Mouse (Mus musculus) forebrain, embryonic 13.5 days (tissue): Measurements from ENCODE around the gene Osbpl2. TPM values are rescaled to one million over a fixed set of nuclear protein-coding genes. Genes with fewer than 3 reads are reported as not detected.
A peak's percentile ranks its signal among the peaks of the same experiment; 100 is the strongest.

Experiments used
- ATAC-seq: fragments of 200-750 bp; cut with Nextera tagmentation; 2 replicates; pipeline ENCODE4 v1.8.0; 2017
- H3K27ac ChIP-seq: fragments of 300-500 bp; sonication (generic); 2 replicates; pipeline ENCODE4 v1.5.1; 2015; ENCODE audit warnings: inconsistent platforms, mild to moderate bottlenecking, moderate library complexity
- H3K27me3 ChIP-seq: fragments of 300-500 bp; sonication (generic); 2 replicates; pipeline ENCODE4 v1.6.1; 2015; ENCODE audit warnings: mild to moderate bottlenecking, inconsistent platforms
- H3K36me3 ChIP-seq: fragments of 300-500 bp; sonication (generic); 2 replicates; pipeline ENCODE4 v1.6.1; 2015; ENCODE audit warnings: mild to moderate bottlenecking, inconsistent platforms; ENCODE audit not compliant: poor library complexity, severe bottlenecking
- H3K4me1 ChIP-seq: fragments of 300-500 bp; sonication (generic); 2 replicates; pipeline ENCODE4 v1.6.1; 2015; ENCODE audit warnings: inconsistent platforms
- H3K4me2 ChIP-seq: fragments of 300-500 bp; sonication (generic); 2 replicates; pipeline ENCODE4 v1.6.1; 2015; ENCODE audit warnings: inconsistent platforms, mild to moderate bottlenecking, moderate library complexity
- H3K4me3 ChIP-seq: fragments of 300-500 bp; sonication (generic); 2 replicates; pipeline ENCODE4 v1.5.1; 2015; ENCODE audit warnings: mild to moderate bottlenecking, inconsistent platforms
- H3K9ac ChIP-seq: fragments of 300-500 bp; sonication (generic); 2 replicates; pipeline ENCODE4 v1.6.1; 2015; ENCODE audit warnings: mild to moderate bottlenecking, inconsistent platforms
- H3K9me3 ChIP-seq: fragments of 300-500 bp; sonication (generic); replicated peaks from 2 replicates; pipeline ENCODE4 v1.6.1; 2016; ENCODE audit warnings: inconsistent platforms
- WGBS: fragments of 180-500 bp; shearing (Covaris S2); methylation state at CpG from one replicate; pipeline ENCODE4 v1.1.7; 2015; 5-methylcytosine and 5-hydroxymethylcytosine counted together
- polyA plus RNA-seq: library from polyadenylated mRNA; unstranded; fragments of >200 nt; fragmentation: Nextera tagmentation; extraction: Ambion mirVana; gene quantifications from 2 replicates; pipeline ENCODE4 v1.2.1, GENCODE M21; 2015

Osbpl2 gene
- polyA plus RNA-seq: 48.8 and 53.1 TPM in 2 replicates

GRCm38 (mm10) chr2:180118661-180119438 lies at the start of gene Osbpl2:
TSS of gene Osbpl2 (plus strand) at chr2:180119306.
- H3K4me2 ChIP-seq: peak within 1 kb of the TSS; percentile 97
- peaks cover 7% of the 10 kb centered on the region for H3K36me3 ChIP-seq
- peaks cover 58% of the 10 kb centered on the region for H3K4me1 ChIP-seq
- peak; percentile 97 for ATAC-seq
- H3K27me3 ChIP-seq: no peaks in the 10 kb centered on the region
- H3K4me3 ChIP-seq: peak within 1 kb of the TSS; percentile 95
- peak within 1 kb of the TSS; percentile 93 for H3K27ac ChIP-seq
- no peaks in the 10 kb centered on the region for H3K9me3 ChIP-seq
- peak within 1 kb of the TSS; percentile 92 for H3K9ac ChIP-seq
- 1% methylated on average over 53 of the region's 55 CpGs for WGBS

GRCm38 (mm10) chr2:180069770-180070480 lies 49.2 kb upstream of the Osbpl2 start:
- peak overlapping the region; percentile 82 for H3K27ac ChIP-seq
- peak overlapping the region; percentile 93 for H3K4me2 ChIP-seq
- H3K9me3 ChIP-seq: no peaks in the 10 kb centered on the region
- peak overlapping the region; percentile 75 for H3K4me3 ChIP-seq
- no peaks in the 10 kb centered on the region for H3K27me3 ChIP-seq
- peak overlapping the region; percentile 77 for H3K9ac ChIP-seq
- H3K4me1 ChIP-seq: peaks cover 15% of the 10 kb centered on the region
- 37% methylated on average over 20 of the region's 20 CpGs for WGBS
- peaks cover 31% of the 10 kb centered on the region for H3K36me3 ChIP-seq
- ATAC-seq: peak; percentile 77

- Histone ChIP-seq H3K27ac (peak within 1 kb of the TSS; percentile 82), H3K9me3 (no peaks in the 10 kb centered on the region), H3K9ac (peak within 1 kb of the TSS; percentile 77), H3K36me3 (peaks cover 23% of the 10 kb centered on the region), H3K4me3 (peak within 1 kb of the TSS; percentile 75), H3K4me2 (peak within 1 kb of the TSS; percentile 93), H3K4me1 (peaks cover 15% of the 10 kb centered on the region), H3K27me3 (no peaks in the 10 kb centered on the region)
- ATAC-seq: peak; percentile 98
- 5% methylated on average over 58 of the region's 58 CpGs for WGBS
These were observed 48.3 kb upstream of the Osbpl2 start, which contains the start of gene Mtg2 for GRCm38 (mm10) chr2:180070481-180071453. TSS of gene Mtg2 (plus strand) at chr2:180070588.

GRCm38 (mm10) chr2:180071671-180072070 lies 47.4 kb upstream of the Osbpl2 start:
- Histone ChIP-seq H3K36me3 (peaks cover 21% of the 10 kb centered on the region), H3K4me2 (no peak overlapping the region), H3K4me1 (peaks cover 15% of the 10 kb centered on the region), H3K9me3 (no peaks in the 10 kb centered on the region), H3K4me3 (no peak overlapping the region), H3K27ac (no peak overlapping the region), H3K27me3 (no peaks in the 10 kb centered on the region), H3K9ac (no peak overlapping the region)
- WGBS: 84% methylated on average over 2 of the region's 2 CpGs
- no peak for ATAC-seq

- Histone ChIP-seq H3K27me3 (no peaks in the 10 kb centered on the region), H3K4me1 (peaks cover 15% of the 10 kb centered on the region), H3K36me3 (peaks cover 20% of the 10 kb centered on the region), H3K27ac (no peak overlapping the region), H3K9me3 (no peaks in the 10 kb centered on the region), H3K4me3 (no peak overlapping the region), H3K4me2 (no peak overlapping the region), H3K9ac (no peak overlapping the region)
- 91% methylated on average over 7 of the region's 7 CpGs for WGBS
- no peak for ATAC-seq
These were observed 46.2 kb upstream of the Osbpl2 start for GRCm38 (mm10) chr2:180072886-180073285.

- Histone ChIP-seq H3K4me2 (no peak overlapping the region), H3K27me3 (no peaks in the 10 kb centered on the region), H3K9me3 (no peaks in the 10 kb centered on the region), H3K4me3 (no peak overlapping the region), H3K36me3 (peaks cover 43% of the 10 kb centered on the region), H3K4me1 (no peaks in the 10 kb centered on the region), H3K9ac (no peak overlapping the region), H3K27ac (no peak overlapping the region)
- no peak for ATAC-seq
- 59% methylated on average over 3 of the region's 3 CpGs for WGBS
These were observed 41.5 kb upstream of the Osbpl2 start for GRCm38 (mm10) chr2:180077622-180078021.

- no peaks in the 10 kb centered on the region for H3K9me3 ChIP-seq
- no peaks in the 10 kb centered on the region for H3K27me3 ChIP-seq
- H3K4me3 ChIP-seq: no peak overlapping the region
- H3K9ac ChIP-seq: no peak overlapping the region
- H3K27ac ChIP-seq: no peak overlapping the region
- ATAC-seq: no peak
- 93% methylated on average over 8 of the region's 8 CpGs for WGBS
- H3K4me1 ChIP-seq: peaks cover 3% of the 10 kb centered on the region
- H3K36me3 ChIP-seq: peaks cover 61% of the 10 kb centered on the region
- H3K4me2 ChIP-seq: no peak overlapping the region
These were observed 38.4 kb upstream of the Osbpl2 start for GRCm38 (mm10) chr2:180080680-180081079.

GRCm38 (mm10) chr2:180083063-180083462 lies 36.0 kb upstream of the Osbpl2 start:
- Histone ChIP-seq H3K9ac (no peak overlapping the region), H3K9me3 (no peaks in the 10 kb centered on the region; the same call in 1 of the 2 replicates), H3K27me3 (no peaks in the 10 kb centered on the region), H3K36me3 (peaks cover 64% of the 10 kb centered on the region), H3K27ac (no peak overlapping the region), H3K4me2 (no peak overlapping the region), H3K4me1 (peaks cover 12% of the 10 kb centered on the region), H3K4me3 (no peak overlapping the region)
- ATAC-seq: no peak
- 88% methylated on average over 10 of the region's 10 CpGs for WGBS

- Histone ChIP-seq H3K9ac (no peak overlapping the region), H3K36me3 (peaks cover 53% of the 10 kb centered on the region), H3K9me3 (no peaks in the 10 kb centered on the region; the same call in 1 of the 2 replicates), H3K4me1 (peaks cover 12% of the 10 kb centered on the region), H3K4me3 (no peak overlapping the region), H3K27ac (no peak overlapping the region), H3K4me2 (no peak overlapping the region), H3K27me3 (no peaks in the 10 kb centered on the region)
- 32% methylated on average over 3 of the region's 3 CpGs for WGBS
- ATAC-seq: no peak
These were observed 34.5 kb upstream of the Osbpl2 start for GRCm38 (mm10) chr2:180084565-180084964.

- Histone ChIP-seq H3K27me3 (no peaks in the 10 kb centered on the region), H3K9me3 (no peaks in the 10 kb centered on the region; the same call in 1 of the 2 replicates), H3K4me1 (peaks cover 12% of the 10 kb centered on the region), H3K27ac (no peak overlapping the region; the same call in 1 of the 2 replicates), H3K36me3 (peaks cover 49% of the 10 kb centered on the region), H3K4me2 (no peak overlapping the region), H3K9ac (no peak overlapping the region), H3K4me3 (no peak overlapping the region)
- ATAC-seq: peak; percentile 48
- WGBS: 70% methylated on average over 16 of the region's 16 CpGs
These were observed 33.0 kb upstream of the Osbpl2 start for GRCm38 (mm10) chr2:180085926-180086636.

- no peak for ATAC-seq
- Histone ChIP-seq H3K27me3 (no peaks in the 10 kb centered on the region), H3K4me1 (peaks cover 12% of the 10 kb centered on the region), H3K27ac (no peak overlapping the region), H3K9me3 (no peaks in the 10 kb centered on the region; the same call in 1 of the 2 replicates), H3K9ac (no peak overlapping the region), H3K4me3 (no peak overlapping the region), H3K4me2 (no peak overlapping the region), H3K36me3 (peaks cover 44% of the 10 kb centered on the region)
- WGBS: 93% methylated on average over 5 of the region's 5 CpGs
These were observed 32.5 kb upstream of the Osbpl2 start for GRCm38 (mm10) chr2:180086637-180087027.
